Mouse (Mus musculus) cerebellum, adult 2 months (tissue): ENCODE measurements around the gene Ly6f.

Source experiments
- CTCF ChIP-seq: fragments of 200-500 bp; IDR thresholded peaks from 2 replicates; pipeline ENCODE4 v1.5.1; 2011; ENCODE audit warnings: low read depth, mild to moderate bottlenecking, control low read depth, low read length, moderate library complexity, borderline replicate concordance; ENCODE audit not compliant: insufficient read depth
- POLR2A ChIP-seq: fragments of 200-500 bp; IDR thresholded peaks from 2 replicates; pipeline ENCODE4 v1.6.1; 2011; ENCODE audit warnings: low read length, control low read depth, borderline replicate concordance; ENCODE audit not compliant: insufficient read depth

DNA sequence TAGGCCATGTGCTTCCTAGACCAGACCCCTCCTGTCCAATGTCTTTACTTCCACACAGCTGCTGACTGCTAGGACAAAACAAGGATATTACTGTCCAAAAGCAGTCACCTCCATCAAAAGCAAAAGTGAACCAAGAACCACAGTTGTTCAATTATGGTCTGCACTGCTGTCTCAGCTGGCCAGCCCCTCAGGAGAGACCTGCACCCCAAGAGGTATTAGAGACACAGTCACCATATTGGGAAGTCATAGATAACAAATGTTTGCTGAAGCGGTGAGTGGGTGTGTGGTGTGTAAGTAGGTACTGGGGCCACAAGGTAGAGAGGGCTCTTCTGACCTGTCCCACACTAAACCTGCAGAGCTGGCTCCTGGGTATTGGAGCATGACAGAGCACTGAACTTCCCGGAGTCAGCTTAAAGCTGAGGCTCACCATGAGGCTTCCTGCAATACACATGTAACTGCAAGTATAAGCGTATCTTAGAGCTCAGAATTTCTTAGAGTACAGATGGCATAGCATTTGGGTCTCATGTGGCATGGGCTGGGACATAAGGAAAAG is 30.4 kb upstream of the Ly6f start:
- no peak for TF ChIP-seq CTCF
- no peak for TF ChIP-seq POLR2A
